Mouse (Mus musculus) kidney, adult 2 months (tissue): ENCODE results near the gene Hipk2.

Experiments
- CTCF ChIP-seq: fragments of 200-500 bp; conservative IDR thresholded peaks from 2 replicates; pipeline ENCODE4 v1.5.1; 2011; ENCODE audit warnings: low read depth, mild to moderate bottlenecking, control low read depth, low read length, moderate library complexity, mixed read lengths; ENCODE audit not compliant: insufficient read depth, insufficient read length
- POLR2A ChIP-seq: fragments of 200-500 bp; IDR thresholded peaks from one replicate; pipeline ENCODE4 v1.6.1; 2011; ENCODE audit warnings: low read depth, low read length, control low read depth

DNA sequence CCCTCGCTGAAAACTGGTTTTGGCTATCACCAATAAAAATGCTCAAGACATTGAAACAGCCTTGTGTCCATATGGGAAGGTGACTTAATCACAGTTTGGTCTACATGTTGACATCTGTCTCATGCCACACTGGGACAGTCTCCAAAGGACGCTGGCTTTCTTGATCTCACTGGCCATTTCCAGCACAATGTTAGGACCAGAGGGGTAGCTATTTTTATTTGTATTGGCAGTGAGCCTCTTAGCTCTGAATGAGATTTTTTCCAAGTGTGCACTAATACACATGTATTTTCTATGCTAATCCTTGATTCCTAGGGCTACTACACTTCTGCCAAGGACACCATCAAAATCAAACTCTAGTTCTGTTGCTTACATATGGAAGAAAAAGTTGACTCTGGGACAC is 120.8 kb downstream of the Hipk2 start:
- TF ChIP-seq CTCF (no peak), POLR2A (no peak)
